Mouse (Mus musculus) MN1 (cell line): ENCODE measurements around the gene Chmp2b.

Source experiments
- DNase-seq: peaks from one replicate; pipeline ENCODE4 v3.0.0-alpha.2; 2016; ENCODE audit warnings: low spot score

The Chmp2b gene

GRCm38 (mm10) chr16:65561963-65562863 lies at the start of gene Chmp2b:
TSS of gene Chmp2b (minus strand) at chr16:65562726.
- DNase-seq: peak; percentile 92

- no peak for DNase-seq
Observed at GRCm38 (mm10) chr16:65611678-65612077, 49.2 kb upstream of the Chmp2b start.

- DNase-seq: no peak
Observed at GRCm38 (mm10) chr16:65600798-65601197, 38.3 kb upstream of the Chmp2b start.

GRCm38 (mm10) chr16:65586111-65586865 lies 23.8 kb upstream of the Chmp2b start:
- no peak for DNase-seq

- no peak for DNase-seq
Observed at GRCm38 (mm10) chr16:65585699-65586098, 23.2 kb upstream of the Chmp2b start.

- no peak for DNase-seq
Observed at GRCm38 (mm10) chr16:65577298-65578029, 14.9 kb upstream of the Chmp2b start.

GRCm38 (mm10) chr16:65568853-65569252 lies 6.3 kb upstream of the Chmp2b start:
- DNase-seq: no peak

GRCm38 (mm10) chr16:65564951-65565350 lies 2.4 kb upstream of the Chmp2b start:
- no peak for DNase-seq

- no peak for DNase-seq
Observed at GRCm38 (mm10) chr16:65564306-65564705, 1.8 kb upstream of the Chmp2b start.

GRCm38 (mm10) chr16:65562864-65563206 lies 309 bp upstream of the Chmp2b start:
- no peak for DNase-seq

GRCm38 (mm10) chr16:65560996-65561962 lies 1.2 kb downstream of the Chmp2b start:
- no peak for DNase-seq

GRCm38 (mm10) chr16:65559591-65559990 lies 2.9 kb downstream of the Chmp2b start:
- no peak for DNase-seq

GRCm38 (mm10) chr16:65557369-65557768 lies 5.2 kb downstream of the Chmp2b start:
- no peak for DNase-seq

- no peak for DNase-seq
Observed at GRCm38 (mm10) chr16:65554267-65554666, 8.3 kb downstream of the Chmp2b start.

- DNase-seq: no peak
Observed at GRCm38 (mm10) chr16:65550814-65551213, 11.7 kb downstream of the Chmp2b start.

GRCm38 (mm10) chr16:65548960-65549359 lies 13.6 kb downstream of the Chmp2b start:
- DNase-seq: no peak

- no peak for DNase-seq
Observed at GRCm38 (mm10) chr16:65543676-65544293, 18.7 kb downstream of the Chmp2b start.

- peak; percentile 42 for DNase-seq
Observed at GRCm38 (mm10) chr16:65533315-65533999, 29.1 kb downstream of the Chmp2b start.

GRCm38 (mm10) chr16:65531663-65532062 lies 30.9 kb downstream of the Chmp2b start:
- DNase-seq: no peak

GRCm38 (mm10) chr16:65529589-65529988 lies 32.9 kb downstream of the Chmp2b start:
- no peak for DNase-seq
